Mouse (Mus musculus) frontal cortex, postnatal 25 days (tissue): Measurements from ENCODE around the gene Med1.
"Not testable (repeated sequence)": the region's sequence is repeated elsewhere in the genome, so short reads cannot be mapped to it uniquely, and the experiment has no call there.

ENCODE experiments used
- DNase-seq, 2 experiments: peaks; one replicate each; pipeline ENCODE4 v3.0.0; 2022; ENCODE audit warnings: low spot score in 2 of 2

The Med1 gene

DNA sequence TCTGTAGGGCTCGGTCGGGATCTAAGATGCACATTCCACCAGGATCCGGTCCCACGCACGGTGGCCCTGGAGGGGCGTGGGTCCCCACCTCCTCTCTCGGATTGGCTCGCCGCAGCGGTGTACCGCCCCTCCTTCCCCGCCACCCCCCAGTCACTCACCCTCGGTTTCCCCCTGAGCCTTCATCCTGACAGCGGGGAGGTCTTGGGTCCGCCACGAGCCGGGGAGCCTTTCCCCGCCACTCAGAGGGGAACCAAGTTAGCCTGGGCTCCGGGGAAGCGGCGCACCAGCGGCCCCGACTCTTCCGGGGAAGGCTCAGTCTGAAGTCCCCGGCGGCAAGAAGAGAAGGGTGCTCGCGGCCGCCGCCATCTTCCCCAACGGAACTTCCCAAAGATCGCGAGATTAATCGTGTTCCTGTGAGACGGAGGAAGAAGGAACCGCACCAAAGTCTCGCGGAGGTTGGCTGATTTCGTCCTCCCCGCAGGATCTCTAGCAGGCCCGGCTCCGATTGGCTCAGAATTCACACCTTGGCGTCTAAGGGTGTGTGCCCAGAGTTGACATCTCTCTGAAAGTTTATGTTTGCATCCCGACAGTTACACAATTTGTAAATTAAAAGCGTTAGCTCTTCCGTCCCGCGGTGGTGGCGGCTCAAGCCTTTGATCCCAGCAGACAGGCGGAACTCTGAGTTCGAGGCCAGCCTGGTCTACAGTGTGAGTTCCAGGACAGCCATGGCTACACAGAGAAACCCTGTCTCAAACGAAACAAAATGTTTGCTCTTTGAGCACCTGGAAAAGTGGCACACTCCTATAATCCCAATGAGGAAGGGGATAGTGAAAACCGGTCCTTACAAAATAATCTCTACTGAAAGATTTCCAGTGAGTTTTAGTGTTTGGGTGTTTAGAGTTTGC is at the start of gene Med1:
Gene Med1, minus strand, starts transcription at position 393 of the 905 bp plus-strand sequence.
- DNase-seq, result peak; percentile 87

- no peak for DNase-seq
These were observed 45.9 kb upstream of the Med1 start for GRCm38 (mm10) chr11:98238995-98239394.

GRCm38 (mm10) chr11:98238416-98238815 is 45.3 kb upstream of the Med1 start:
- DNase-seq, result no peak

- DNase-seq, result no peak
These were observed 33.3 kb upstream of the Med1 start for GRCm38 (mm10) chr11:98226349-98226748.

- DNase-seq, result no peak
These were observed 20.2 kb upstream of the Med1 start for GRCm38 (mm10) chr11:98213311-98213710.

- not testable (repeated sequence) for DNase-seq
These were observed 16.6 kb upstream of the Med1 start for GRCm38 (mm10) chr11:98209661-98210060.

DNA sequence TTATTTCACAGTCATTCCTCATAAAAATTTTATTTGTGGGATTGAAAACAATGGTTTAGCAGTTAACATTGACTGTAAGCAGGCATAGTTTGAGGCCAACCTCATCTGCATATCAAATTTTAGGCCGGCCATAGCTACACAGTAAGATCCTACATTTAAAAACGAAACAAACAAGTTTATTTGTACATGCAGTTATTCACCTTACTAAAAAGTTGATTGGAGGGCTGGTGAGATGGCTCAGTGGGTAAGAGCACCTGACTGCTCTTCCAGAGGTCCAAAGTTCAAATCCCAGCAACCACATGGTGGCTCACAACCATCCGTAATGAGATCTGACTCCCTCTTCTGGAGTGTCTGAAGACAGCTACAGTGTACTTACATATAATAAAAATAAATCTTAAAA is 13.2 kb upstream of the Med1 start:
- DNase-seq, result not testable (repeated sequence)

DNA sequence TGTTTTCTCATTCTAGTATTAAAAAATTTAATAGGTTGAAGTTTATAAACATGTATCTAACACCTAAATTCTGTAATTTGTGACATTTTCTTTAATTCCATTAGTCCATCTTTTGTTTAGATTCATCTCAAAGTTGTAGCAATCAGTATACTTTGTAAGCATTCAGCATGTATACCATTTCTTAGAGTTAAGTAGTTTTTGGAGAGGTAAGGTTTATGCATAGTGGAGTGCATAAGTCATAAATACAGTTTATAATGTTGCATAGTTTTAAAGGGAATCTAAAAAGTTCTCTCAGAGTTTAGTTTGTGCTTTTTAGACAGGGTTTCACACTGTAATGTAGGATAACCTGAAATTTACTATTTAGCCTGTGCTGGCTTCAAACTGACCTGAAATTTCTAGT is 12.4 kb upstream of the Med1 start:
- no peak for DNase-seq

DNA sequence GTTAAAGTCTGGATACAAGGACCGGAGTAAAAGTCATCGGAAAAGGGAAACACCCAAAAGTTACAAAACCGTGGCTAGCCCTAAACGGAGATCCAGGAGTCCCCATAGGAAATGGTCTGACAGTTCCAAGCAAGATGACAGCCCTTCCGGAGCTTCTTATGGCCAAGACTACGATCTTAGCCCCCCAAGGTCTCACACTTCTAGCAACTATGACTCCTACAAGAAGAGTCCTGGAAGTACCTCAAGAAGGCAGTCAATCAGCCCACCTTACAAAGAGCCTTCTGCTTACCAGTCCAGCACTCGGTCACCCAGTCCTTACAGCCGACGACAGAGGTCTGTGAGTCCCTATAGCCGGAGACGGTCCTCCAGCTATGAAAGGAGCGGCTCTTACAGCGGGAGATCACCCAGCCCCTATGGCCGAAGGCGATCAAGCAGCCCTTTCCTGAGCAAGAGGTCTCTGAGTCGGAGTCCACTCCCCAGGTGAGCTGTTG is 10.9 kb upstream of the Med1 start:
- DNase-seq, result no peak

- DNase-seq, result peak; percentile 28 to 29
These were observed 10.3 kb upstream of the Med1 start for GRCm38 (mm10) chr11:98203351-98203911.

- peak; percentile 94 to 95 for DNase-seq
These were observed 9.7 kb upstream of the Med1 start, which contains the start of gene Cdk12 for GRCm38 (mm10) chr11:98202641-98203350. Cdk12 (plus strand) TSS chr11:98203059.

DNA sequence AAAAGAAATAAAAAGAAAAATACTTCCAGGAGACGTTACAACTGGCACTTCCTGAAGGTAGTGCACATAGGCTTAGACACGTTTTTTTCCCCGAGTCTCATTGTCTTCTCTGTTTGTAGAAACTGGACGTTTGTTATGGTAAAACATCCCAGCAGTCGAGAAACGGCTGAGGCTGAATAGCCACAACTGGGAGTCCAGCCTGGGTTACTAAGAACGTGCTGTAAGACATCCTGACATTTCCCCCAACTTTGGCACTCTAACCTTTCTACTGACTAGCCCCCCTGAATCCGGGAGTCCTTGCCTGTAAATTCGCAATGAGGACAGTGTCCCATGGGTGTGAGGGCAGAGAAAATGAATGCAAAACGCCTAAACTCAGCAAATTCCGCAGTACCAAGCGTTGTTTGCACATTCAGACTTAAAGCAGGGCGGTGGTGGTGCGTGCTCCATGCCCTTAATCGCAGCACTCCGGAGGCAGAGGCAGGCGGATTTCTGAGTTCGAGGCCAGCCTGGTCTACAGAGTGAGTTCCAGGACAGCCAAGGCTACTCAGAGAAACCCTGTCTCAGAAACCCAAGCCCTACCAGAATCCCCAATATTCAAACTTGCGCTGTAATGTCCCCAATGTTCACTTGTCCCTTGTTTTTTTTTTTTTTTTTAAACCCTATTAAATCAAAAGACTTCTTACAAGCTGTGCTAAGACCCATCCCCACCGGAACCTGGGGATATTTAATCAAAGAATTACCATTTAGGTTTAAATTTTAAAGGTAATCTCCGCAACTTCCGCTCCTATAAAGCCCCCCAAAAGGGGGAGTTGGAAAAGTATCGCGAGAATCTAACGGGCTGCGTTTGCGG is 8.9 kb upstream of the Med1 start:
- no peak for DNase-seq

DNA sequence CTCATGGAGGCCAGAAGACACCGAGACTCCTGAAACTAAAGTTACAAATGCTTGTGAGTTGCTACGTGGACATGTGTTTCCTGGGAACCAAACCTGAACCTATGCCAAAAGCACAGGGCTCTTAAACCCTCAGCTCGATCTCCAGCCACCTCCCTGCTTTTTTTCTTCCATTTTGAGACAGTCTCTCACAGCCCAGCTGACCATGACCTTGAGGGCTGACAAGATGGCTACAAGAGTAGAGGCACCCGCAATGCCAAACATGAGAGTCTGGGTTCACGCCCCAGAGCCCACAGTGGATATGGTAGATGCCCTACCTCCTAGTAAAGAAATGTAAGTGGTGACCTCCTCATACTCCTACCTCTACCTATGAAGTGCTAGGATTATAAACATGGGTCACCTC is 2.3 kb downstream of the Med1 start:
- no peak for DNase-seq

- no peak for DNase-seq
These were observed 5.3 kb downstream of the Med1 start for GRCm38 (mm10) chr11:98187640-98188395.

GRCm38 (mm10) chr11:98182149-98182548 is 10.9 kb downstream of the Med1 start:
- not testable (repeated sequence) for DNase-seq

DNA sequence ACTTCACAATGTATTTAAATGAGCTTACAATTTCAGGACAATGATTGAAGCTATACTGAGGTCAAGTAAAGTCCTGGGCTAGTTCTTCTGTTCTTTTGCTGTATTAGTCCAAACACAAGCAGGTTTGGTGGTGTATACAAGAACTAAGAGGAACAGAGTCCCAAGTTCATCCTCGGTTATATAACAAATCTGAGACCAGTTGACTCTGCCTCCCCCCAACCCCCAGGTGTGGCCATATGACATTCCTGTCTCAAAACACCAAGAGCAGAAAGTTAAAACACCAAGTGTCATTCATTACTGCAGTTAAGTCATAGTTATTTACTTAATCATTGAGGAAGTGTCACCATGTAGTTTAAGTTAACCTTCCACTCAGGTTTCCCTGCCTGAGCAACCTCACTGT is 24.7 kb downstream of the Med1 start:
- DNase-seq, result no peak

DNA sequence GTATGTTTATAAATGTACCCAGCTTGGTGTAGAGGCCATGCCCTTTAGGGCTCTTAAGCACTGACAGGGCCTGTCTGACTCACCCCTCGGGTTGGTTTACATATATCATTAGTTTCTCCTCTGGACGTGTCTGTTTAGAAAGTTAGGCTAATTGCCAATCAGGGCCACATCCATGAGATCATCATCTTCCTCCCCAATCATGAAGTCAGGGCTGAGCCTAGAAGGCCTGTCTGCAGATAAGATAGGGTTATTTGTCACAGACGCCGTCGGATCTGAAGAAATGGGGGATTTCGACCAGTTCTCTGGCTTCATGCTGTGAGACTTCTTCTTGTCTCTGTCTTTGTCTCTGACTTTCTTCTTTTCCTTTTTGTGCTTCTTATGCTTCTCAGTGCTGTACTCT is 38.0 kb downstream of the Med1 start:
- DNase-seq, result no peak

- DNase-seq, result no peak
These were observed 42.4 kb downstream of the Med1 start for GRCm38 (mm10) chr11:98150625-98151156.

DNA sequence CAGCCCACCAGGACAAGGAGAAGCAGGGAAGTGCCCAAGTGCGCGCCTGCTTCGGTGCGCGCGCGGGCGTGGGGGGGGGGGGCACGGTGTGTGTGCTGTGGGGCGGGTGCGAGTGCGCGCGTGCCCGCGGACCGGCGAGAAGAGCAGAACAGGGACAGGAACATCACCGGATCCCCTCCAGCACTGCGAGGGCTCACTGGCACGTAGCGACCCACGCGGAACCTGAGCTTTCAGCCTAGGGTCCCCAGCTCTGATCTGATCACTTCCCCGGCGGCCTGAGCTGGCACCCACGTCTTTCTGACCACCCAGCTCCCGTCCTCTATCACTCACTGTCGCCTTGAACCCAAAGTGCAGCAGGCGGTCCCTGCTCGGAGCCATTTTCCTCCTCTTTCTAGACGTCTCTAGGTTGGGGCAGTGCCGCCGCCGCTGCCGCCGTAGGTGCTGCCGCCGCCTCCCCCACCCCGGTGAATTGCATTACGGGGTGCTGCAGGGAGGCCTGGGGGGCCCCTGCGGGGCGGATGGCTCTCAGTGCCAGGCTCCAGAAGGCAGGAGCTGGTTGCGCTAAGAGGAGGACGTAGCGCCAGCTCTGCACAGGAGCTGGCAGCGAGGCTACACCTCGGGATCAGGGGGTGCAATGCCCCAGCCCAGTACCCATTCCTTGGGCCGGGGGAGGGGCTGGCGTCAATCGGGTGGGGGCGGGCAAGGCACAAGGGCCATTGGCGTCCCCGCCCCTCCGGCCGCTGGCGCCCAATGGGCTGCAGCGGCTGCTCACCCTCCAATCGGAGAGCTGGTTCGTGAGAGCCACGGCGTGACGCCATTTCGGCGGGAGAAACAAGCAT is 43.1 kb downstream of the Med1 start, which contains the start of gene Fbxl20:
Gene Fbxl20, minus strand, starts transcription at position 618 of the 839 bp plus-strand sequence.
- peak; percentile 68 to 81 for DNase-seq
